Mouse (Mus musculus) myocyte (in vitro differentiated cells): ENCODE measurements around the gene Islr. TPM values are rescaled to one million over a fixed set of nuclear protein-coding genes. Genes with fewer than 3 reads are reported as not detected.

Source experiments
- H3K27me3 ChIP-seq: one replicate; pipeline ENCODE4 v1.6.1; 2011; ENCODE audit not compliant: control insufficient read depth, insufficient read depth, insufficient read length
- H3K36me3 ChIP-seq: one replicate; pipeline ENCODE4 v1.6.1; 2011; ENCODE audit not compliant: control insufficient read depth, insufficient read depth
- H3K4me2 ChIP-seq: one replicate; pipeline ENCODE4 v1.6.1; 2011; ENCODE audit warnings: low read depth, control low read depth
- H3K4me3 ChIP-seq: one replicate; pipeline ENCODE4 v1.5.1; 2011; ENCODE audit warnings: mild to moderate bottlenecking, control low read depth, moderate library complexity
- H3K79me2 ChIP-seq: one replicate; pipeline ENCODE4 v1.6.1; 2011; ENCODE audit not compliant: control insufficient read depth, insufficient read depth
- H3ac ChIP-seq: one replicate; pipeline ENCODE4 v1.6.1; 2011; ENCODE audit not compliant: control insufficient read depth, insufficient read length
- CEBPB ChIP-seq: IDR thresholded peaks from 2 replicates; pipeline ENCODE4 v1.6.1; 2011; ENCODE audit warnings: mild to moderate bottlenecking, moderate library complexity; ENCODE audit not compliant: poor library complexity, insufficient read depth, severe bottlenecking
- E2F4 ChIP-seq: IDR thresholded peaks from one replicate; pipeline ENCODE4 v1.6.1; 2011; ENCODE audit warnings: mild to moderate bottlenecking, control low read depth, moderate library complexity; ENCODE audit not compliant: insufficient read depth
- MAX ChIP-seq: IDR thresholded peaks from one replicate; pipeline ENCODE4 v1.6.1; 2011; ENCODE audit warnings: low read depth, mild to moderate bottlenecking, control low read depth
- MYOD1 ChIP-seq, 3 experiments: IDR thresholded peaks; one replicate each; pipeline ENCODE4 v1.6.1; 2011; ENCODE audit warnings: control low read depth in 2 of 3, low read depth in 2 of 3, mild to moderate bottlenecking in 2 of 3, moderate library complexity in 1 of 3; ENCODE audit not compliant: insufficient read length in 2 of 3, control insufficient read depth in 1 of 3
- MYOG ChIP-seq, 3 experiments: IDR thresholded peaks; one replicate each; pipeline ENCODE4 v1.6.1; 2011; ENCODE audit warnings: control low read depth in 2 of 3, low read depth in 2 of 3, mild to moderate bottlenecking in 2 of 3; ENCODE audit not compliant: insufficient read length in 2 of 3, control insufficient read depth in 1 of 3, insufficient read depth in 1 of 3
- POLR2A ChIP-seq: IDR thresholded peaks from one replicate; pipeline ENCODE4 v1.6.1; 2011; ENCODE audit warnings: low read depth, mild to moderate bottlenecking, control low read depth, moderate library complexity; ENCODE audit not compliant: insufficient read length
- POLR2AphosphoS2 ChIP-seq: IDR thresholded peaks from one replicate; pipeline ENCODE4 v1.6.1; 2011; ENCODE audit warnings: low read depth, control low read depth; ENCODE audit not compliant: insufficient read length
- REST ChIP-seq: IDR thresholded peaks from one replicate; pipeline ENCODE4 v1.6.1; 2011; ENCODE audit warnings: mild to moderate bottlenecking, control low read depth, moderate library complexity; ENCODE audit not compliant: insufficient read depth, insufficient read length
- SRF ChIP-seq: IDR thresholded peaks from one replicate; pipeline ENCODE4 v1.6.1; 2011; ENCODE audit warnings: low read depth; ENCODE audit not compliant: control insufficient read depth, insufficient read length
- TCF12 ChIP-seq: IDR thresholded peaks from one replicate; pipeline ENCODE4 v1.6.1; 2011; ENCODE audit warnings: mild to moderate bottlenecking, control low read depth; ENCODE audit not compliant: poor library complexity, insufficient read depth, severe bottlenecking
- TCF3 ChIP-seq: IDR thresholded peaks from one replicate; pipeline ENCODE4 v1.6.1; 2011; ENCODE audit warnings: low read depth, control low read depth; ENCODE audit not compliant: insufficient read length
- USF1 ChIP-seq: IDR thresholded peaks from one replicate; pipeline ENCODE4 v1.6.1; 2011; ENCODE audit warnings: low read depth, mild to moderate bottlenecking, control low read depth, moderate library complexity
- polyA plus RNA-seq: library from polyadenylated mRNA; unstranded; fragments of >200 nt; fragmentation: generic; extraction: Trizol; gene quantifications from one replicate; pipeline ENCODE4 v1.2.1, GENCODE M21; 2012; ENCODE audit warnings: missing spikeins

Islr gene
- polyA plus RNA-seq, 1 experiment = 30.3 TPM

DNA sequence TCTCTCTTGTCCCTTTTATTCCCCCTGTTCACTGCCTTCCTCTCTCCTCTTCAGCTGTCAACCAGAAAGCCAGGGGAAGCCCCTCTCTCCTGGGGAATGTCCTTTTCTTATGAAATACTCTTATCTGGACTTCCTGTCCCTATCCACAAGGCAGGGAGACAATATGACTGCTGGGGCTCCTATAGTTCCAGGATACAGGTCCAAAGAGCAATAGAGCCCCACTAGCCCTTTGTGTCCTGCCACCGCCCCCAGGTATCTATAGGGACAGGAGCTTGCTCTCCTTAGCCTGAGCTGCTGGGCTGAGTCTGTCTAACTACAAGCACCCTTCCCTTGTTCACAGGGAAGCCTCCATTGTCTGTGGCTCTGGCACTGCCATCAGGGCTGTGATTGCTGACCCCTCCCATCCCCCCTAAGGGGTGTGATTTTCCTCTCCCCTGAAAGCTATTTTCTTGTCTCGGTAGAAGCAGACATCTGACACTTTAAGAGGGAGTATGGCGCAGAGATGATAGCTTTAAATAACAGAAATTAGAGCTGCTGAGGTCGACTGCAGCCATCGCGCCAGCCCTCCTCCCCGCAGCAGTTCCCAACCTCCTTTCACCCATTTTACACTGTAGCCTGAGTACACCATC is 88.7 kb downstream of the Islr start:
- Histone ChIP-seq H3K79me2 (no peaks in the 10 kb centered on the region), H3ac (no peak overlapping the region), H3K4me3 (no peak overlapping the region), H3K27me3 (peaks cover 8% of the 10 kb centered on the region), H3K36me3 (no peaks in the 10 kb centered on the region), H3K4me2 (no peak overlapping the region)
- no peak for TF ChIP-seq REST
- no peak for TF ChIP-seq MYOD1 (IDR thresholded peaks at IDR 0.05; ENCODE audit: control insufficient read depth in 1 of 3, insufficient read length in 2 of 3, low read depth in 2 of 3)
- TF ChIP-seq USF1 = no peak

DNA sequence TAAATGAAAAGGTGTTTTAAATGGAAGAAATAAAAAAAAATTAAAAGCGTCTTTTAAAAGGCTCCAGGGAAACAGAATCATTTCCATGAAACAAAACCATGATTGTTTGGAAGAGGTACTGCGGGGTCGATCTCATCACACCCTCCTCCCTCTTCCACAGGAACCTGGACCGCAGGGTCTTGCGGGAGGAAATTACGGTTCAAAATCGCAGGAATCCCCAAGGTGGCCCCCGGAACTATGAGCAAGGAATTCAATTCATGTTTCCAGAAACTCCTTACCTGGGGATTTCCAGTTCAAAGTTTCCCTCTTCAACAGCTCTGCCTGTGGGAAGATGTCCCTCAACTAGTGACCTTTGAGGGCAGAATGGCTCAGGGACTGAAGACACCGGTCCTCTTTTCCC is 90.1 kb downstream of the Islr start:
- Histone ChIP-seq H3K36me3 (no peaks in the 10 kb centered on the region), H3K4me3 (no peak overlapping the region), H3K4me2 (no peak overlapping the region), H3K79me2 (no peaks in the 10 kb centered on the region), H3ac (no peak overlapping the region), H3K27me3 (peaks cover 8% of the 10 kb centered on the region)
- TF ChIP-seq POLR2A (no peak), E2F4 (no peak), TCF3 (no peak), CEBPB (no peak)

DNA sequence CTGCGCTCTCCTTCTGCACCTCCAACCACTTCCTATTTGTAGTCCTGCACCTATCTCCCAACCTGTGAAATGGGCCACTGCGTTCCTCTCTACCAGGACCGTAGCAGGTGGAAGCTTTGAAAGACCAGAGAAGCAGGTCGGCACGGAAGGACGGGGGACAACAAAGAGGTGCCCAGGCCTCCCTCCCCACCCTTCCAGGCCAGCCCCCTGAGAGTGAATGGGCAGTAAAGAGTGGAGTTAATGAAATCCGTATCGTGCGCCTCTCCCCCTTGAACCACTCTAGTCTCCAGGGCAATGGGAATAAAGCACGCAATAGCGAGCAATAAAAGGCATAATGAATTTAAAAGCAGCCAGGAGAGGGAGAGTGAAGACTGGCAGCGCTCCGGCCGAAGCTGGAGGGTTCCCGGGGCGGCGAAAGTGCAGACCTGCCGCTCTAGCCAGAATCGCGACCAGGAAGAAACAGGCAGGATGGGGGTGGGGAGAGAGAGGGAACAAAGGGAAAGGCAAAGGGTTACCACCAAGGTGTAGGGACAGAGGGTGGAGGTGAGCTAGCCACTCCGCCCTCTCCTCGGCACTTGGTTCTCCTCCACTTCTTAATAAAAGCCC is 90.7 kb downstream of the Islr start:
- no peak overlapping the region for H3K4me3 ChIP-seq
- H3K4me2 ChIP-seq = no peak overlapping the region
- H3K27me3 ChIP-seq = peaks cover 8% of the 10 kb centered on the region
- no peak overlapping the region for H3ac ChIP-seq
- H3K36me3 ChIP-seq = no peaks in the 10 kb centered on the region
- no peaks in the 10 kb centered on the region for H3K79me2 ChIP-seq
- TF ChIP-seq REST (no peak), MYOG (IDR thresholded peaks at IDR 0.05; ENCODE audit: control insufficient read depth in 1 of 3, insufficient read depth in 1 of 3, insufficient read length in 2 of 3, low read depth in 2 of 3) (no peak), CEBPB (no peak), USF1 (no peak), MYOD1 (IDR thresholded peaks at IDR 0.05; ENCODE audit: control insufficient read depth in 1 of 3, insufficient read length in 2 of 3, low read depth in 2 of 3) (no peak), E2F4 (no peak), TCF3 (no peak), MAX (no peak), POLR2A (no peak), TCF12 (no peak), SRF (no peak), POLR2AphosphoS2 (no peak)

DNA sequence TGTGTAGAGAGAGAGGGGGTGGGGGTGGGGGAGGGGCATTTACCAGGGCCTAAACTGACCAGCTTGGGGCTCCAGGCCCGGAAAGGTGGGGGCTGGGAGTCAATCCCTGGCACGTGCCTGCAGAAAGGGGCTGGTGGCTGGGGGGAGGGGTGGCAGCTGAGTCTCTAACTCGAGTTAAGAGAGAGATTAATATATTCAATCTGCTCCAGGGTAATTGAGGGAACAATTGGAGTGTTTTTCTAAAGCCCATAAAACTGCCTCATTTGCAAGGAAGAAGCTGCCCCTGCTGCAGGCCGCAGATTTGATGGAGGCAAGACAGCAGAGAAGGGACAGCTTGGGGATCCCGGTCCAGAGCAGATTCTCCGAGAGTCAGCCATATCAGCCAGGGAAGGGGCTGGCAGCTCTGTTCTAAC is 91.2 kb downstream of the Islr start:
- Histone ChIP-seq H3K4me2 (no peak overlapping the region), H3K36me3 (no peaks in the 10 kb centered on the region), H3K27me3 (peaks cover 8% of the 10 kb centered on the region), H3ac (no peak overlapping the region), H3K4me3 (no peak overlapping the region), H3K79me2 (no peaks in the 10 kb centered on the region)
- TF ChIP-seq USF1 (no peak), SRF (no peak), REST (no peak), POLR2A (no peak), MYOG (IDR thresholded peaks at IDR 0.05; ENCODE audit: control insufficient read depth in 1 of 3, insufficient read depth in 1 of 3, insufficient read length in 2 of 3, low read depth in 2 of 3) (no peak), TCF3 (no peak), MYOD1 (IDR thresholded peaks at IDR 0.05; ENCODE audit: control insufficient read depth in 1 of 3, insufficient read length in 2 of 3, low read depth in 2 of 3) (no peak), CEBPB (no peak), TCF12 (no peak), E2F4 (no peak), POLR2AphosphoS2 (no peak), MAX (no peak)

DNA sequence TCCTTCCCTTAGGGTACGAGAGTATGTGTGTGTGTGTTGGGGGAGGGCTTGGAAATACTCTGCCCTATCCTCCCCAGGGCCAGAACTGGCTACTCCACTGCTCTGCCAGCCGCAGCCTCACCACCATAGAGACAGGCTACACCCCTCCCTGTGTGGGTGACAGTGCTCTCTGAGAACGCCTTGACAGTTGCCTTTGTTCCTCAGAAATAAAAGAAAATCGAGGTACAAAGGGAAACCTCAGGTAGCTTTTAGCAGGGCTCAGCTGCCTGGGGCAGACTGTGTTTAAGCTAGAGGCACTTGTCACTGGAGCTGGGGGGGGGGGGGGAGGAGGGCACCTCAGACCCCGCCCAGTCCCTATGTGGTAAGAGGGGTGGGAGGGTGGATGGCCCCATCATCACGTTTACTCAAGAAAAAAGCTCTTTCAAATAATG is 91.8 kb downstream of the Islr start:
- no peaks in the 10 kb centered on the region for H3K36me3 ChIP-seq
- H3K27me3 ChIP-seq = peaks cover 5% of the 10 kb centered on the region
- H3K4me3 ChIP-seq = no peak overlapping the region
- no peaks in the 10 kb centered on the region for H3K79me2 ChIP-seq
- H3K4me2 ChIP-seq = no peak overlapping the region
- no peak for TF ChIP-seq MAX
- no peak for TF ChIP-seq USF1
- no peak for TF ChIP-seq E2F4
- H3ac ChIP-seq = no peak overlapping the region
